Mouse (Mus musculus): ENCODE measurements around the gene Gm14296. TPM values are rescaled to one million over a fixed set of nuclear protein-coding genes. Genes with fewer than 3 reads are reported as not detected.
"Not testable (repeated sequence)": the region's sequence is repeated elsewhere in the genome, so short reads cannot be mapped to it uniquely, and the experiment has no call there.

Gene Gm14296
- 6.1 and 6.5 TPM in 2 replicates for polyA plus RNA-seq (2015; fragmentation: Nextera tagmentation; extraction: Ambion mirVana)

GRCm38 (mm10) chr2:176927709-176928108 is at the start of gene Gm14296:
Gene Gm14296 (minus strand): TSS chr2:176927809.
- H3K27me3 ChIP-seq (replicated peaks; ENCODE audit: insufficient read depth, low read length); H3K4me1 ChIP-seq (ENCODE audit: insufficient read depth, low read depth, low read length); H3K9ac ChIP-seq (replicated peaks; ENCODE audit: low read depth); H3K4me2 ChIP-seq (replicated peaks; ENCODE audit: low read depth, low read length); H3K27ac ChIP-seq (ENCODE audit: low read length); DNase-seq (ENCODE audit: low spot score); H3K4me3 ChIP-seq (ENCODE audit: low read depth, low read length); H3K36me3 ChIP-seq (ENCODE audit: insufficient read depth, low read length); H3K9me3 ChIP-seq (ENCODE audit: low read length); ATAC-seq: not testable (repeated sequence)
- WGBS, result no CpG with 5 or more reads among the region's 2 CpGs

DNA sequence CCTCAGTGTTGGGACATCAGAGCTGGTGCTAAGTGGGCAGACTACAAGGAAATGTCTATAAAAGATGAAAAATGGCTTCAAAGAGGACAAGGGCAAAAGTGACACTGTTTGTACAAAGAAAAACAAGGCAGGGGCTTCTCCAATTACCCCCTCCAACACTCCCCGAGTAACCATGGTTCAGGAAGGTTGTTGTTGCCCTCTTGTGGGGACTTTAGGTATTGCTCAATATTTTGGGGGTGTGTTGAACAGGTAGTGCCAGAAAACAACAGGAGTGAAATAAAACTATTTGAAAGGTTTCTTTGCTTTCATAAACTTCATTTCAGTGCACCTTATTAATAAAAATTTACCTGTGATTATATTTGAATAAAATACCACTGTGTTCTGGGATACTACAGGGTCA is 22.1 kb downstream of the Gm14296 start:
- WGBS, result no CpG with 5 or more reads among the region's 1 CpGs
- H3K4me2 ChIP-seq (replicated peaks; ENCODE audit: low read depth, low read length); H3K4me3 ChIP-seq (ENCODE audit: low read depth, low read length); DNase-seq (ENCODE audit: low spot score); H3K36me3 ChIP-seq (ENCODE audit: insufficient read depth, low read length); H3K9me3 ChIP-seq (ENCODE audit: low read length); H3K27ac ChIP-seq (ENCODE audit: low read length); H3K4me1 ChIP-seq (ENCODE audit: insufficient read depth, low read depth, low read length); H3K27me3 ChIP-seq (replicated peaks; ENCODE audit: insufficient read depth, low read length); H3K9ac ChIP-seq (replicated peaks; ENCODE audit: low read depth); ATAC-seq: not testable (repeated sequence)

Other genes starting within 250 kb of the Gm14296 start
- gene Gm14305, start 219.5 kb downstream of the Gm14296 start, polyA plus RNA-seq (2015; fragmentation: Nextera tagmentation; extraction: Ambion mirVana), result 18.7 and 21.5 TPM in 2 replicates
- gene Gm14295, start 129.2 kb downstream of the Gm14296 start, polyA plus RNA-seq (2015; fragmentation: Nextera tagmentation; extraction: Ambion mirVana), result 9.0 and 11.7 TPM in 2 replicates
- not detected in 2 replicates for gene Gm14408, start 96.7 kb downstream of the Gm14296 start, polyA plus RNA-seq (2015; fragmentation: Nextera tagmentation; extraction: Ambion mirVana)
- gene Gm14419, start 73.1 kb upstream of the Gm14296 start, polyA plus RNA-seq (2015; fragmentation: Nextera tagmentation; extraction: Ambion mirVana), result 7.8 and 8.6 TPM in 2 replicates
- not detected in 2 replicates for gene Gm14401, start 146.5 kb upstream of the Gm14296 start, polyA plus RNA-seq (2015; fragmentation: Nextera tagmentation; extraction: Ambion mirVana)

All from lung, postnatal 0 days (tissue).